ENCODE assay signal across 16 mouse cellular contexts in the genomic region with DNA sequence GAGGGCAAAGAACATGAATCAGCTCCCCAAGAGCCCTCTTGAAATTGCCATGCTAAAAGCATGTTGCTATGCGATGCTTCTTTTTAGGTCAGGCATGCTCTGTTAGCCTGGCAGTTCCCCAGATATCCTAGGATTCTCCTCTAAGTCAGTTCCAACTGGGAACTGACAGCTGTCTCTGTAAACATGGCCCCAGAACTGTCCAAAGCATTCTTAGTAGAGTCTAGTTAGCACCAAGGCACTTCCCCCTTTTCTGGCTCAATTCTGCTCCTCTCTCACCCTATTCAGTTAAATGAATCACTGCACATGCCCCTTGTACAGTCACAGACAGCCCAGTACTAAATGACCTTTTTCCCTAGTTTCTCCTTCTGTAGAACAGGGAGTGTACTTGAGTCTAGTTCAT.
"Had no signal": no experiment of that assay in that cellular context is flagged by ENCODE, and none has a peak within 500 bp of the region (broad histone marks: within the 10 kb centered on the region; RNA-seq: fewer than 3 reads in every experiment).

No protein-coding gene starts in this region.

- H3K4me1 ChIP-seq: liver, embryonic 13.5 days; midbrain, embryonic 10.5 days had no signal

- H3K36me3 ChIP-seq: limb, embryonic 12.5 days; liver, embryonic 13.5 days; lung, embryonic 15.5 days had no signal

- ATAC-seq: liver, postnatal 0 days had no signal

- H3K27me3 ChIP-seq: limb, embryonic 12.5 days; liver, embryonic 13.5 days; lung, embryonic 15.5 days had no signal

- H3K9me3 ChIP-seq: limb, embryonic 12.5 days; liver, embryonic 13.5 days; lung, embryonic 15.5 days; midbrain, embryonic 10.5 days had no signal

- H3K9ac ChIP-seq: limb, embryonic 12.5 days; liver, embryonic 13.5 days; liver, postnatal 0 days; lung, embryonic 15.5 days had no signal

- H3K4me2 ChIP-seq: limb, embryonic 12.5 days; liver, embryonic 13.5 days; lung, embryonic 15.5 days had no signal

- DNase-seq: kidney, adult 9 months; kidney, postnatal 36 days; layer of hippocampus, adult 9-11 months; layer of hippocampus, postnatal 36 days; liver; liver, embryonic 13.5 days; liver, postnatal 0 days; lung, postnatal 36 days; midbrain, embryonic 14.5 days; right cerebral cortex, adult 18-20 months; right cerebral cortex, postnatal 25 days; thymus, postnatal 4 days had no signal

- H3K4me3 ChIP-seq: limb, embryonic 12.5 days; liver, embryonic 13.5 days; lung, embryonic 15.5 days; midbrain, embryonic 10.5 days had no signal

- H3K27ac ChIP-seq: kidney, postnatal 0 days; limb, embryonic 12.5 days; liver, embryonic 13.5 days; lung, embryonic 15.5 days; midbrain, embryonic 10.5 days had no signal
